Mouse (Mus musculus): ENCODE results near the gene Otx2. TPM values are rescaled to one million over a fixed set of nuclear protein-coding genes. Genes with fewer than 3 reads are reported as not detected.

Otx2 gene
- polyA plus RNA-seq, 1 experiment from 2014 or later = not detected

DNA sequence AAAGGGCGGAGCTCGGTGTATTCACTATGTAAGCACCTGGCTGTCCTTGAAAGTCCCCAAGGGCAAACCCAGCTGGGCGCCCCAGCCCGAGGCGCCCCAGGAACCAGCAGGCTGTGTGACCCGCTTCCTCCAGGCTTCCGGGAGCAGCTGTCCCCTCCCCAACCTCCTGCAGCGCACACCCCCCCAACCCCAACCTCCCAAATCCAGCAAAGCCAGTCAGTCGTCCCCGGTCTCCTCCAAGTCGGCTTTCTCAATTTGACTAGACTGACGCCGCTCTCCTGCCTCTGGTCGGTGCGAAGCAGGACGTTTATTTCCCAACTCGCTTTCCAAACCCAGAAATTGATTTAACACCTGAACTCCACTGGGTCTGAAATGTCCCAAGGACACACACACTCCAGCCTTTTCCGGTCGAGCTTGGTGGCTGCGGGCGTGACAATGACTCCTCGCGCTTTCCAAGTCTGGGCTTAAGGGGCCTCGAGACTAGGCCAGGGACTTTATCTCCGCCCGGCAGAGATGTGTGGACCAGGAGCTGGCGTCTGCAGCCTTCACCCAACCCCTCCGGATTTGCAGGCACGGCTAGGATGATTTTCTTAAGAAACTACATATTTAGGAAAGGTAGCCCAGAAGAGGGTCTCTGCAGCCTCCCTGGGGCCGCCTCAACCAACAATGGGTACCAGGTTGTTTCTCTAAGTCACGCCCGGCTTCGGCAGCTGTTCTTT is 18.4 kb downstream of the Otx2 start:
- H3K4me2 ChIP-seq (ENCODE audit: low read depth, low read length) = peak overlapping the region; percentile 52
- peak overlapping the region; percentile 26; the same call in 1 of the 2 replicates for H3K4me3 ChIP-seq (ENCODE audit: low read depth, low read length)
- 3% methylated on average over 33 of the region's 33 CpGs for WGBS (ENCODE audit: insufficient replicate concordance)
- H3K9ac ChIP-seq (replicated peaks) = no peak overlapping the region
- no peak overlapping the region for H3K27ac ChIP-seq (ENCODE audit: low read depth)
- H3K9me3 ChIP-seq (ENCODE audit: low read length) = no peaks in the 10 kb centered on the region
- peak; percentile 86 for ATAC-seq
- 0 out of 2 replicates have a peak, but pooled peaks cover 2% of the 10 kb centered on the region for H3K4me1 ChIP-seq (ENCODE audit: insufficient read depth)
- no peak for DNase-seq
- peaks cover 93% of the 10 kb centered on the region for H3K27me3 ChIP-seq (ENCODE audit: insufficient read depth, low read length)
- H3K36me3 ChIP-seq (replicated peaks; ENCODE audit: insufficient read depth, low read length) = no peaks in the 10 kb centered on the region
- TF ChIP-seq CTCF (IDR thresholded peaks at IDR 0.05; ENCODE audit: low read depth) (no peak), EP300 (IDR thresholded peaks at IDR 0.05; ENCODE audit: low read depth) (no peak)

GRCm38 (mm10) chr14:48654551-48655072 is 19.0 kb downstream of the Otx2 start:
- Histone ChIP-seq H3K9ac (replicated peaks) (no peak overlapping the region), H3K4me2 (ENCODE audit: low read depth, low read length) (peak overlapping the region; percentile 52), H3K27ac (ENCODE audit: low read depth) (no peak overlapping the region), H3K4me1 (ENCODE audit: insufficient read depth) (0 out of 2 replicates have a peak, but pooled peaks cover 2% of the 10 kb centered on the region), H3K4me3 (ENCODE audit: low read depth, low read length) (0 out of 2 replicates have a peak overlapping the region, but pooled peaks have one; percentile 26), H3K27me3 (ENCODE audit: insufficient read depth, low read length) (peaks cover 91% of the 10 kb centered on the region), H3K36me3 (replicated peaks; ENCODE audit: insufficient read depth, low read length) (no peaks in the 10 kb centered on the region), H3K9me3 (ENCODE audit: low read length) (no peaks in the 10 kb centered on the region)
- no peak for TF ChIP-seq CTCF (IDR thresholded peaks at IDR 0.05; ENCODE audit: low read depth)
- no peak for TF ChIP-seq EP300 (IDR thresholded peaks at IDR 0.05; ENCODE audit: low read depth)
- ATAC-seq = no peak
- DNase-seq = no peak
- 5% methylated on average over 20 of the region's 20 CpGs for WGBS (ENCODE audit: insufficient replicate concordance)

DNA sequence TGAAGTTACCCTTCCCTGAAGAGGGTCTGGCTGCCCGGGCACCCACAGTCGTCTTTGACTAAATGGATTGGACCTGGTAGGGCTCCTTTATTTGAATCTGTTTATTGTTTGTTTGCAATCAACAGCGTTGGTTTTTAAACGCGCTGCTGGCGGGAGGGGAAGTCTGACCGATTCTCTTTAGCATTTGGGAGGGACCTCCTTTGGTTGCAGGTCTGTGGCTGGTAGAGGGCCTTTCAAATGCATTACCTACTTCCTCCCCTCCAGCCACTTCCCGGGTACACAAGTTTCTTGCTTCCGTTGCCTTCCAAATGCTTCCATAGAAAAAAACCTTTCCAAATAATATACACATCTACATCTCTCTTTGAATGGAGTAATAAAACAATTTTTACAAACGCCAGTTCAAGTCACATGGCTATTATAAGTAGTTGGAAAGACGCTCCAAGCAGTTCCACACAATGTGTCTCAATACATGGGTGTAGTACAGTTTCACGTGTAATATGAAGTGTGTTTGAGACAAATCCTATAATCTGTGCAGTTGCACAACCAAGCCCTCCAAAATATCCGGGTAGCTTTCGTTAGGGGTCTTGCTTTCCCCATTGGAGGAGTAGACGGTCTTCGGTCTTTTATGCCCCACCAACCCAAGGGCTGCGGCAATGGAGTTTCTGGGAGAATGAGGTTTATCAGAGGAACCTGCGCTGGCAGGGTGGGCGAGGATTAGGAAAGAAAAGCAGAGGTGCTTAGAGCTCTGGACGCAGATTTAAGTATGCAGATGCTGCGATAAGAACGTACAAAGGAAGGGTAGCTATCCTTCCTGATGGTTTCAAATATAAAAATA is 19.7 kb downstream of the Otx2 start:
- Histone ChIP-seq H3K36me3 (replicated peaks; ENCODE audit: insufficient read depth, low read length) (no peaks in the 10 kb centered on the region), H3K9ac (replicated peaks) (no peak overlapping the region), H3K27ac (ENCODE audit: low read depth) (no peak overlapping the region), H3K27me3 (ENCODE audit: insufficient read depth, low read length) (peaks cover 84% of the 10 kb centered on the region), H3K4me1 (ENCODE audit: insufficient read depth) (0 out of 2 replicates have a peak, but pooled peaks cover 2% of the 10 kb centered on the region), H3K4me2 (ENCODE audit: low read depth, low read length) (no peak overlapping the region), H3K4me3 (ENCODE audit: low read depth, low read length) (no peak overlapping the region), H3K9me3 (ENCODE audit: low read length) (no peaks in the 10 kb centered on the region)
- ATAC-seq (no peak), DNase-seq (no peak)
- TF ChIP-seq CTCF (IDR thresholded peaks at IDR 0.05; ENCODE audit: low read depth) = no peak
- no peak for TF ChIP-seq EP300 (IDR thresholded peaks at IDR 0.05; ENCODE audit: low read depth)
- WGBS (ENCODE audit: insufficient replicate concordance) = 9% methylated on average over 22 of the region's 22 CpGs

GRCm38 (mm10) chr14:48653081-48653480 is 20.5 kb downstream of the Otx2 start:
- 67% methylated on average over 3 of the region's 3 CpGs for WGBS (ENCODE audit: insufficient replicate concordance)
- Histone ChIP-seq H3K27me3 (ENCODE audit: insufficient read depth, low read length) (peaks cover 76% of the 10 kb centered on the region), H3K9me3 (ENCODE audit: low read length) (no peaks in the 10 kb centered on the region), H3K4me2 (ENCODE audit: low read depth, low read length) (no peak overlapping the region), H3K4me1 (ENCODE audit: insufficient read depth) (0 out of 2 replicates have a peak, but pooled peaks cover 2% of the 10 kb centered on the region), H3K9ac (replicated peaks) (no peak overlapping the region), H3K27ac (ENCODE audit: low read depth) (no peak overlapping the region), H3K36me3 (replicated peaks; ENCODE audit: insufficient read depth, low read length) (no peaks in the 10 kb centered on the region), H3K4me3 (ENCODE audit: low read depth, low read length) (no peak overlapping the region)
- ATAC-seq = no peak
- no peak for TF ChIP-seq CTCF (IDR thresholded peaks at IDR 0.05; ENCODE audit: low read depth)
- no peak for TF ChIP-seq EP300 (IDR thresholded peaks at IDR 0.05; ENCODE audit: low read depth)
- no peak for DNase-seq

DNA sequence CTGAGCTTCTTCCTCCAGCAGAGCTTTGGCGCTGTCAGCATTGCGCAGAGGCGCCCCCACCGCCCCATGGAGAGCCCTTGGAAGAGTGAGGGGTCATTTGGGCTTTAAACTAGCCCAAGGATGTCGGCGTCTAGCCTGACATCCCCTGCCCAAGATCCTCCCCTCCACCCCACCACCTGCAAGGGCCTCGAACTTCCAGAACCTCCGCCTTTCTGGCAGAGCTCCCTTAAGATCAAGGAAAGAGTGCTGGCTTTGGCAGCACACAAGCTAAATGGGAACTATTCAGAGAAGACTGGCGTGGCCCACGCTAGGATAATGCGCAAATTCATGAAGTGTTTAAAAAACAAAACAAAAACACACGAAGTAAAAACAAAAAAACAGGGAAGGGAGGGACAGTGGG is 21.4 kb downstream of the Otx2 start:
- 0 out of 2 replicates have a peak, but pooled peaks cover 2% of the 10 kb centered on the region for H3K4me1 ChIP-seq (ENCODE audit: insufficient read depth)
- DNase-seq (no peak), ATAC-seq (no peak)
- H3K27me3 ChIP-seq (ENCODE audit: insufficient read depth, low read length) = peaks cover 68% of the 10 kb centered on the region
- no peak overlapping the region for H3K9ac ChIP-seq (replicated peaks)
- WGBS (ENCODE audit: insufficient replicate concordance) = 25% methylated on average over 11 of the region's 12 CpGs
- no peak overlapping the region for H3K4me2 ChIP-seq (ENCODE audit: low read depth, low read length)
- TF ChIP-seq CTCF (IDR thresholded peaks at IDR 0.05; ENCODE audit: low read depth) (no peak), EP300 (IDR thresholded peaks at IDR 0.05; ENCODE audit: low read depth) (no peak)
- no peaks in the 10 kb centered on the region for H3K36me3 ChIP-seq (replicated peaks; ENCODE audit: insufficient read depth, low read length)
- H3K4me3 ChIP-seq (ENCODE audit: low read depth, low read length) = no peak overlapping the region
- H3K27ac ChIP-seq (ENCODE audit: low read depth) = no peak overlapping the region
- H3K9me3 ChIP-seq (ENCODE audit: low read length) = no peaks in the 10 kb centered on the region

Data from liver, postnatal 0 days (tissue).